Mouse (Mus musculus) spleen, postnatal 36 days (tissue): ENCODE data around the gene Ace3.
A peak's percentile ranks its signal among the peaks of the same experiment; 100 is the strongest.
"Not testable (repeated sequence)": the region's sequence is repeated elsewhere in the genome, so short reads cannot be mapped to it uniquely, and the experiment has no call there.

Experiments used
- DNase-seq, 2 experiments: peaks; one replicate each; pipeline ENCODE4 v3.0.0; 2022; ENCODE audit warnings: low spot score in 2 of 2, mixed read lengths in 1 of 2

The Ace3 gene

GRCm38 (mm10) chr11:105978634-105979033 is 15.8 kb upstream of the Ace3 start:
- no peak for DNase-seq

- no peak for DNase-seq
Observed at GRCm38 (mm10) chr11:105984452-105984851, 10.0 kb upstream of the Ace3 start.

GRCm38 (mm10) chr11:105987446-105987845 is 7.0 kb upstream of the Ace3 start:
- DNase-seq: no peak

- no peak for DNase-seq
Observed at GRCm38 (mm10) chr11:105989446-105989845, 5.0 kb upstream of the Ace3 start.

- no peak for DNase-seq
Observed at GRCm38 (mm10) chr11:105990231-105990630, 4.2 kb upstream of the Ace3 start.

- DNase-seq: no peak
Observed at GRCm38 (mm10) chr11:106000062-106000461, 5.6 kb downstream of the Ace3 start.

- DNase-seq: no peak
Observed at GRCm38 (mm10) chr11:106001718-106002117, 7.2 kb downstream of the Ace3 start.

GRCm38 (mm10) chr11:106004576-106004975 is 10.1 kb downstream of the Ace3 start:
- DNase-seq: no peak

- no peak for DNase-seq
Observed at GRCm38 (mm10) chr11:106005970-106006369, 11.5 kb downstream of the Ace3 start.

GRCm38 (mm10) chr11:106007821-106008220 is 13.3 kb downstream of the Ace3 start, which contains the start of gene Kcnh6:
TSS of gene Kcnh6 (plus strand) at chr11:106008124.
- peak; percentile 38 to 50 for DNase-seq

GRCm38 (mm10) chr11:106012711-106013110 is 18.2 kb downstream of the Ace3 start:
- DNase-seq: no peak

GRCm38 (mm10) chr11:106013556-106014225 is 19.2 kb downstream of the Ace3 start:
- no peak for DNase-seq

GRCm38 (mm10) chr11:106016440-106016839 is 22.0 kb downstream of the Ace3 start:
- no peak for DNase-seq

GRCm38 (mm10) chr11:106020051-106020763 is 25.7 kb downstream of the Ace3 start:
- DNase-seq: no peak

- no peak for DNase-seq
Observed at GRCm38 (mm10) chr11:106025774-106026173, 31.3 kb downstream of the Ace3 start.

- DNase-seq: peak; percentile 29 to 59
Observed at GRCm38 (mm10) chr11:106026465-106027151, 32.1 kb downstream of the Ace3 start.

- no peak for DNase-seq
Observed at GRCm38 (mm10) chr11:106027607-106028006, 33.1 kb downstream of the Ace3 start.

- not testable (repeated sequence) for DNase-seq
Observed at GRCm38 (mm10) chr11:106032074-106032473, 37.6 kb downstream of the Ace3 start.

- peak; percentile 48 to 59 for DNase-seq
Observed at GRCm38 (mm10) chr11:106033491-106033919, 39.0 kb downstream of the Ace3 start.

- no peak for DNase-seq
Observed at GRCm38 (mm10) chr11:106034986-106035385, 40.5 kb downstream of the Ace3 start.

GRCm38 (mm10) chr11:106036548-106037417 is 42.3 kb downstream of the Ace3 start, which contains the start of gene Dcaf7:
TSS of gene Dcaf7 (plus strand) at chr11:106036872.
- DNase-seq: peak; percentile 96 to 98

- DNase-seq: peak in 1 of 2 experiments; percentile 34
Observed at GRCm38 (mm10) chr11:106037418-106037751, 42.9 kb downstream of the Ace3 start.
